Mouse (Mus musculus) bone marrow macrophage, adult 2 months (primary cell): ENCODE data around the gene Tm7sf2. TPM values are rescaled to one million over a fixed set of nuclear protein-coding genes. Genes with fewer than 3 reads are reported as not detected.
"Not testable (repeated sequence)": the region's sequence is repeated elsewhere in the genome, so short reads cannot be mapped to it uniquely, and the experiment has no call there.

ENCODE experiments used
- H3K27ac ChIP-seq: 2 replicates; pipeline ENCODE4 v1.5.1; 2012; ENCODE audit warnings: low read depth, low read length; ENCODE audit not compliant: insufficient read depth
- H3K4me1 ChIP-seq: 2 replicates; pipeline ENCODE4 v1.6.1; 2012; ENCODE audit warnings: low read length; ENCODE audit not compliant: control insufficient read depth, insufficient read depth
- H3K4me3 ChIP-seq: 2 replicates; pipeline ENCODE4 v1.5.1; 2012; ENCODE audit warnings: mild to moderate bottlenecking, low read length, moderate library complexity; ENCODE audit not compliant: insufficient read depth
- CTCF ChIP-seq: IDR thresholded peaks from 2 replicates; pipeline ENCODE4 v1.5.1; 2012; ENCODE audit warnings: low read depth, mild to moderate bottlenecking, low read length, moderate library complexity
- POLR2A ChIP-seq: IDR thresholded peaks from 2 replicates; pipeline ENCODE4 v1.6.1; 2012; ENCODE audit warnings: mild to moderate bottlenecking, low read depth, low read length, borderline replicate concordance
- polyA plus RNA-seq: library from polyadenylated mRNA; stranded (reverse); fragments of >200 nt; gene quantifications from 2 replicates; pipeline ENCODE4 v1.2.4, GENCODE M21; 2012; ENCODE audit not compliant: missing spikeins, insufficient read depth, insufficient read length

The Tm7sf2 gene
- polyA plus RNA-seq, 1 experiment = 13.7 TPM

- H3K4me1 ChIP-seq = peaks cover 13% of the 10 kb centered on the region
- H3K27ac ChIP-seq = peak within 1 kb of the TSS; percentile 97
- TF ChIP-seq POLR2A (no peak), CTCF (no peak)
- H3K4me3 ChIP-seq = peak within 1 kb of the TSS; percentile 85
Measured at GRCm38 (mm10) chr19:6046294-6047153, 21.6 kb downstream of the Tm7sf2 start, which contains the start of gene Syvn1. Gene Syvn1, plus strand, starts transcription at chr19:6046576.

DNA sequence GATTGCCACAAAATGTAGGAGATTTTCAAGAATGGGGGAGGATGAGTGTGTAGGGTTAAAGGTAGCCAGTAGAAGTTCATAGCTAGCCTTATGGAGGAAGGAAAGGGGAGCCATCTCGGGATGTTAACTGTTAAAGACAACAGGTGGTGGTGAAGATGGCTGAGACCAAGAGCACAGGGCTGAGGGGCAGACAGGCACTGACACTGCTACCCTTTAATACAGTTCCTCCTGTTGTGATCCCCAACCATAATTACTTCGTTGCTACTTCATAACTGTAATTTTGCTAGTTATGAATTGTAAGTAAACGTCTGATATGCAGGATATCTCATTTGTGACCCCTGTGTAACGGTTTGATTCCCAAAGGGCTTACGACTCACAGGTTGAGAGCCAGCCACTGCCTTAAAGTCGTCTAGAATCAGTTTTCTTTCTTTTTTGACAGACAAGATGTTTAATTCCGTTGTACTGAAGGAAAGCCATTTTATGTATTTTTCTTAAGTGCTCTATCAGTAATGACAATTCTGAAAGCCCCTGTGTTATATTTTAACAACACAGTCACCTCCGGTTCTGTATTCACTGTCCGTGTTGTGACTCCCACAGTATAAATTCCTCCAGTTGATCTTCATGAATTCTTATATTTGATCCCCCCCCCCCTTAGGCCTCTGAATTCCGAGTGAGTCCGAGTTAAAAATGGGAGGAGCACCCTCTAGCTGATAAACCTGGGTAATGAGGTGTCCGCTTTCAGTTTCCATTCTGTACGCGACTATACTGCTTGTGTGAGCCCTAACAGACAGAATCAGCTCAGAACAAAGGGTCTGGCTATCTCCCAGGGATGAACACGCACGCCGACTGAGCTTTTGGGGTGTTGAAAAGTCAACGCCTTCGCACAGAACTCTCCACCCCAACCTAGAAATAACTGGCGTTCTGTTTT is 22.5 kb downstream of the Tm7sf2 start:
- peak overlapping the region; percentile 85 for H3K4me3 ChIP-seq
- no peak for TF ChIP-seq POLR2A
- no peak for TF ChIP-seq CTCF
- H3K4me1 ChIP-seq = peaks cover 13% of the 10 kb centered on the region
- peak overlapping the region; percentile 97 for H3K27ac ChIP-seq

DNA sequence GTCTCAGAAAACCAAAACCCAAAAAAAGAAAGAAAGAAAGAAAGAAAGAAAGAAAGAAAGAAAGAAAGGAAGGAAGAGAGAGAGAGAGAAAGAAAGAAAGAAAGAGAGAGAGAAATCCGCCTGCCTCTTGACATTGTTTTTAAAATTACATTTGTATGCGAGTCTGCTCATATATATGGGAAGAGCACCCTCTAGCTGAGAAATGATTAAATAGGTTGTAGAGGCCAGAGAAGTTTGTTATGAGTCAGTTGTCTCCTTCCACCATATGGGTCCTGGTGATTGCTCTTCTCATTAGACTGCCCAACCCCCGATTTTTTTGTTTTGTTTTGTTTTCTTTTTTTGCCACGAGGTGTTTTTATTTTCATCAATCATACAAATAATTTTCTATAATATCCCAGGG is 24.1 kb downstream of the Tm7sf2 start:
- H3K4me1 ChIP-seq = peaks cover 13% of the 10 kb centered on the region
- H3K4me3 ChIP-seq, H3K27ac ChIP-seq: not testable (repeated sequence)

DNA sequence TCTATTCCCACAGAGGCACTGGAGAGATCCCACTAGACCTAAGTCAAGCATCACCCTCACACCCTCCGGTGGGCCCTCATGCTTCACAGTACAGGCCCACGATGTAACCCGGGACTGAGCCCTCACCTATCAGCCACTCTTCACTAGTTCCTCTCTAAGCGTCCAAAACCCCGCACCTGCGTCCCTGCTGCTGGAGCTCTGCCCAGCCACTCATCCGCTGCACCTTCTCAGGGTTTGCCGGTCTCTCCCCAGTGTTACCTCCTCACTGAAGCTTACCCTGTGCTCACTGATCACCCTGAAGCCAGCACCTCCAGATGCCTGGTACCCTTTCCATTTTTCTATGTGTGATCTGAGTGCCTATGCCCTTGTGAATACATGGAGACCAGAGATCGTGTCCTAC is 25.9 kb downstream of the Tm7sf2 start:
- TF ChIP-seq CTCF (no peak), POLR2A (no peak)
- H3K27ac ChIP-seq = no peak overlapping the region
- H3K4me3 ChIP-seq = no peak overlapping the region
- H3K4me1 ChIP-seq = peaks cover 5% of the 10 kb centered on the region

DNA sequence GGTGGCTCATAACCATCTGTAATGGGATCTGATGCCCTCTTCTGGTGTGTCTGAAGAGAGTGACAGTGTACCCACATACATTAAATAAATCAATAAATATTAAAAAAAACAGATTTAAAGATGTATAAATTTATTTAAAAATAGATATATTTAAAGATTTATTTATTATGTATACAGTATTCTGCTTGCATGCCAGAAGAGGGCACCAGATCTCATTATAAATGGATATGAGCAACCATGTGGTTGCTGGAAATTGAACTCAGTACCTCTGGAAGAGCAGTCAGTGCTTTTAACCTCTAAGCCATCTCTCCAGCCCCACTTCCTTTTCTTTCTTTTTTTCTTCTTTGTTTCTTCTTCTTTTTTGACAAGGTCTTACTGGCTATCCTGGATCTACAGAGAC is 28.2 kb downstream of the Tm7sf2 start:
- H3K4me3 ChIP-seq = no peak overlapping the region
- TF ChIP-seq CTCF (no peak), POLR2A (no peak)
- H3K4me1 ChIP-seq = peaks cover 3% of the 10 kb centered on the region
- no peak overlapping the region for H3K27ac ChIP-seq

- Histone ChIP-seq H3K4me1 (peaks cover 2% of the 10 kb centered on the region), H3K4me3 (no peak overlapping the region), H3K27ac (no peak overlapping the region)
- TF ChIP-seq POLR2A = no peak
- no peak for TF ChIP-seq CTCF
Measured at GRCm38 (mm10) chr19:6038326-6038725, 29.8 kb downstream of the Tm7sf2 start.

DNA sequence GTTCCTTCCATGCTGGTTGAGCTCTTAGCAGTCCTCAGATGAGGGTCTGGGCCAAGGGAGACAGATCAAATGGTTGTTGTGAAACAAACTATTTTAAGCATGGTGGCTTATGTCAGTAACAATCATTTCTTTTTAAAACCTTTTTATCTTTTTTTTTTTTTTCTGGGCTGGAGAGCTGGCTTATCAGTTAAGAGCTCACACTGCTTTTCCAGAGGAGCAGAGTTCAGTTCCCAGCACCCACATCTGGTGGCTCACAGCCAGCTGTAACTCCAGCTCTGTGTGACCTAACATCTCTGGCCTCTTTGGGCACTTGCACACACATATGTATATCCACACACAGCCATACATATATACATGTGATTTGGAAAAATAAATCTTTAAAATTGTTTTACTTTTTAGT is 30.5 kb downstream of the Tm7sf2 start:
- H3K4me1 ChIP-seq = peaks cover 2% of the 10 kb centered on the region
- no peak overlapping the region for H3K4me3 ChIP-seq
- TF ChIP-seq POLR2A = no peak
- TF ChIP-seq CTCF = no peak
- H3K27ac ChIP-seq = no peak overlapping the region

GRCm38 (mm10) chr19:6035966-6036585 is 32.1 kb downstream of the Tm7sf2 start:
- TF ChIP-seq POLR2A (no peak), CTCF (no peak)
- H3K27ac ChIP-seq = no peak overlapping the region
- H3K4me1 ChIP-seq = peaks cover 2% of the 10 kb centered on the region
- no peak overlapping the region for H3K4me3 ChIP-seq

DNA sequence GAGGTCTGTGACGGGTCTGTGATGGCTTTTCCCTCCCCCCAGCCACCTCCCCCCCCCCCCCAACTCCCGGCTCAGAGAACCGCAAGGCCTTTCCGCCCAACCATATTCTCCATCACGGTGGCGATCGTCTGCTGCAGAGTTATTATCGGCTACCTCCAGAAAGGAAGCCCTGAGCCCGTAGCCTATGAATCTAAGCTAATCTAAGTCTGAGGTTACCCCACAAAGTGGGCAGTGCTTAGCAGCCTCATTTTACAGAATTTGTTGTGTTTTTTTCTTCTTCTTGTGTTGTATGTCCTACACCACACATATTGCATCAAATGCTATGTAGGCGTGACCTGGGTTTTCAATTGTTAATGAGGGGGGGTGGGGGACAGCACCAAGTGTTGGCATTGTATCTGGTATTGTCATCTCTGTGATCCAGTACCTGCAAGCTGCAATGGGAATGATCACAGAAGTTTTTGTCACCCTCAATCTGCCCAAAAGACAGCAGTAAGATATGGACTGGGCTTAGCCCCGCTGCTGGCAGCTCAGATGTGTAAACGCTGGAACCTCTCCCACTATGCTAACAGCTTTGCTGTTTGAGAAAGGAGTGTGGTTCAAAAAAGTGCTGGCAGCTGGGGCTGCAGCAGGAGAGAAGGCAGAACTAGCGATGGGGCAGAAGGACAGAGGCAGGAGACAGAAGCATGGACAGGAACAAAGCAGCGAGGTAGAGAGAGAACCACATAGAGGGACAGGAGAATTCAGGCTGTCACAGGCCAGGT is 37.5 kb downstream of the Tm7sf2 start:
- H3K4me3 ChIP-seq = no peak overlapping the region
- no peak overlapping the region for H3K27ac ChIP-seq
- TF ChIP-seq POLR2A = no peak
- TF ChIP-seq CTCF = no peak
- no peaks in the 10 kb centered on the region for H3K4me1 ChIP-seq
